Mouse (Mus musculus) thymus, adult 2 months (tissue): ENCODE results near the gene Sycp2. TPM values are rescaled to one million over a fixed set of nuclear protein-coding genes. Genes with fewer than 3 reads are reported as not detected.

Experiments used
- DNase-seq: peaks from one replicate; pipeline ENCODE4 v3.0.0; 2021
- H3K27ac ChIP-seq: fragments of 200-500 bp; 2 replicates; pipeline ENCODE4 v1.5.1; 2012; ENCODE audit warnings: low read length, control low read depth; ENCODE audit not compliant: control insufficient read depth, insufficient read depth
- H3K27me3 ChIP-seq: fragments of 200-500 bp; 2 replicates; pipeline ENCODE4 v1.6.1; 2012; ENCODE audit warnings: mild to moderate bottlenecking, low read length, moderate library complexity, mixed read lengths; ENCODE audit not compliant: control insufficient read depth, insufficient read depth
- H3K36me3 ChIP-seq: fragments of 200-500 bp; 2 replicates; pipeline ENCODE4 v1.6.1; 2012; ENCODE audit warnings: mild to moderate bottlenecking, low read length, moderate library complexity; ENCODE audit not compliant: control insufficient read depth, insufficient read depth
- H3K4me1 ChIP-seq: fragments of 200-500 bp; replicated peaks from 2 replicates; pipeline ENCODE4 v1.6.1; 2012; ENCODE audit warnings: low read length; ENCODE audit not compliant: control insufficient read depth, insufficient read depth
- H3K4me3 ChIP-seq: fragments of 200-500 bp; 2 replicates; pipeline ENCODE4 v1.5.1; 2012; ENCODE audit warnings: mild to moderate bottlenecking, low read length, control low read depth, moderate library complexity; ENCODE audit not compliant: control insufficient read depth, insufficient read depth
- CTCF ChIP-seq: fragments of 200-500 bp; IDR thresholded peaks from 2 replicates; pipeline ENCODE4 v1.5.1; 2012; ENCODE audit warnings: mild to moderate bottlenecking, control low read depth, low read length, moderate library complexity, borderline replicate concordance; ENCODE audit not compliant: control insufficient read depth, poor library complexity, insufficient read depth; ENCODE audit errors: extremely low read depth
- POLR2A ChIP-seq: fragments of 200-500 bp; IDR thresholded peaks from 2 replicates; pipeline ENCODE4 v1.6.1; 2012; ENCODE audit warnings: mild to moderate bottlenecking, low read length, control low read depth, moderate library complexity; ENCODE audit not compliant: control insufficient read depth, poor library complexity, insufficient read depth; ENCODE audit errors: extremely low read depth
- WGBS: fragments of 180-500 bp; shearing (Covaris S2); methylation state at CpG from one replicate; pipeline ENCODE4 v1.1.7; 2018; 5-methylcytosine and 5-hydroxymethylcytosine counted together
- polyA plus RNA-seq: library from polyadenylated mRNA; depleted of rRNA; stranded (reverse); fragments of >200 nt; gene quantifications from 2 replicates; pipeline ENCODE4 v1.2.3, GENCODE M21; 2012; rRNA removed

Sycp2 gene
- not detected in 2 replicates for polyA plus RNA-seq

DNA sequence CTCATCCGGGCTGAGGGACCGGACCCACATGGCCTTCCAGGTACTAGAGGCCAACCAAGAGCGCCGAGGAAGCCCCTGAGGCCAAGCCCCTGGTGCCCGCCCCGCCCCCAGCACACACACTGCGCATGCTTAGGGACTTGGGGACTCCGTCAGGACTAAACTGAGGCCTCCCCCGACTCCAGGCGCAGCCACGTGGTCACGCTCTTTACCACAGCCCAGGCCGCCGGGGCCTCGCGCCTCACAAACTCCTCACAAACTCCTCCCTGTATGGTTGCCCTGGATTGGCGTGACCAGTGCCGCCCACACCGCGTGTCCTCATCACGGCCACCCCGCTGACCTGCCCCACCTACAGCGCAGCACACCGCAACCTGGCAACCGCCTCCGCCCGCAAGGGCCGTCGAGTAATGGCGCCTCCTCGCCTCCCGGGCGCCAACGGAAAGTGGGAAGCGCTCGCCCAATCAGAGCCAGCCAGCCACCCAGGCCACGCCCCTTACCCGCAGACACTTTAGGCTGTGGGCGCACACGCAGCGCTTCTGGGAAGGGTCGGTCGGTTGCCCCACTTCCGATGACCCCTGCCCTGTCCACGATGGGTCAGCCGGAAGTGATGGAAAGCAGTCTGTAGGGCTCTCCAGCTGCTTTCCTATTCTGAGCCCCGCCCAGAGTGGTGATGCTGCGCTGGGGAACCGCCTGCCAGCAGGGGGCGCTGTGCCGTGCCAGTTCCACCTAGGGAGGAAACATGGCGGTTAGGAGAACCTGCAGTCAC, at the start of gene Sycp2:
Sycp2 (minus strand) TSS at position 633 of the 763 bp plus-strand sequence.
- H3K27ac ChIP-seq = no peak within 1 kb of the TSS
- no peak for DNase-seq
- 91% methylated on average over 52 of the region's 52 CpGs for WGBS
- H3K4me1 ChIP-seq = no peaks in the 10 kb centered on the region
- TF ChIP-seq CTCF (no peak), POLR2A (no peak)
- no peaks in the 10 kb centered on the region for H3K36me3 ChIP-seq
- H3K4me3 ChIP-seq = no peak within 1 kb of the TSS
- H3K27me3 ChIP-seq = no peaks in the 10 kb centered on the region

DNA sequence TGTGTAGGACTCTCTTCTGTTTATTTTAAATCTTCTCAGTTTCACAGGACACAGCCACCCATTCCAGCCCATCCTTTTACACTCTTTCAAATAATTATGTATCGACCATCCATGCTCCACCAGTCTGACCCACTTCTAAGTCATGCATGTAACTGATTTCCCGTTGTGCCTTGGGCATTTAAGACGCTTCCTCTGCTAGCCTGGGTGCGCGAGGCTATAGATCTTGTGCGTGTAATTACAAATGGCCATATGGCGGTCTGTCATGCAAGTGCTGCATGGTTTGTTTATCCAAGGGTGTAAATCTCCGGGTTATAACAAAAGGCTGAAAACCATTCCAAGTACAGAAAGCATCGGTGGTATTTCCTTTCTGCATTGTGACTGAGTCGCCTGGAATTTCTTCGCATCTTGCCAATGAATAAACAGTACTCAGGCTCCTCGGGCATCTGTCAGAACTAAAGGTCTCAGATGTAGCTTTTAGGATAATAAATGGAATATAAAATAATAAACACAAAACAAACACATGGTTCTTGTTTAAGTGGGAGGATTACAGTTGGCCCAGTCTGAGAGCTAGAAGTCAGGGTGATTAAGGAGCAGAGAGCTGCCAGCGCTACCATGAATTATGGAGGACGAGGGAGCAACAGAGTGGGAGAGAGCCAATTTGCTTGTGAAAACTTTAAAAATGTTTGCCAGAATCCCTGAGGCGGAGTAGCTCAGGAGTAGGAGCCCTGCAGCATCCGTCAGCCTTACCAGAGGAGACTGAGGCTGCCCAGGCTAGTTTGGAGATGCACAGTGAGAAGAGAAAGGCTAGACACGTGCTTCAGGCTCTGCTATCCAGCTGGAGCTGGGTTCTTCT, 47.4 kb upstream of the Sycp2 start:
- H3K27ac ChIP-seq = no peak overlapping the region
- DNase-seq = no peak
- WGBS = 55% methylated on average over 17 of the region's 17 CpGs

DNA sequence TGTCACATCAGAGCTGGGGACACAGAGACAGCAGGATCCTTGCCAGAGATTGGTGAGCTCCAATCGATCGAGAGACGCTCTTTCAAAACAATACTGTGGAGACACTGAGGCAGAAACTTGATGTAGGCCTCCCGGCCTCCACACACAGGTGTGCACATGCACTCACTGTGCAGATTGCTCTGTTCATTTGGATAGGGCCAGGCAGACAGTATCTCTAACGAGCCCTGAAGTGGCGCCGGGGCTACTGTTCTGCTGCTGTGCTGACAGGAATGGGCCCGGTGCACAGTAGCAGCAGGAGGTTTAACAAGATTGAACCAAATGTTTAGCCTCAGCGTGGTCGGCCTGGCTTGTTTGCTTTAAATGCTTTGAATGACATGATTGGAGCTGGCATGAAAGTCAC, 43.5 kb upstream of the Sycp2 start:
- WGBS = 92% methylated on average over 10 of the region's 10 CpGs
- no peak overlapping the region for H3K4me3 ChIP-seq
- TF ChIP-seq CTCF (no peak), POLR2A (no peak)

More for the DNA sequence above, 47.4 kb upstream of the Sycp2 start:
- Histone ChIP-seq H3K4me1 (no peaks in the 10 kb centered on the region), H3K4me3 (no peak overlapping the region), H3K36me3 (no peaks in the 10 kb centered on the region), H3K27me3 (no peaks in the 10 kb centered on the region)
- TF ChIP-seq CTCF = no peak
- TF ChIP-seq POLR2A = no peak

DNA sequence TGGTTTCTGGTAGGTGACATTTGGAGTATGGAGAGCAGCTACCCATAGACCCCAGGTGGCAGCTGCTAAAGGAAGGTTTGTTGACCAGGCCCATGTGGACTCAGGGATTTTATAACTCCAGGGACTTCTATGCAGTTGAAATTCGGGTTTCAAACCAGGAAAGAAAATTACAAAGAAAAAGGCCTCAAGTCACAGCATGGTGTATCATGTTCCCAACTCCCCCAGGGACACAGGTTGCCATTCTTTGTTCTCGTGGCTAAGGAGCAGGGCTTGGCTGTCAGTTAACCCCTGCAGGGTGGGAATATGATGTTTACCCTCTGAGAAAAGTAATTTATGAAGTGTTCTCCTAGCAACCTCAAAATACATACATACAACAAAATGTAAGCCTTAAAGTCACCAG, 42.8 kb upstream of the Sycp2 start:
- WGBS = 48% methylated on average over 2 of the region's 2 CpGs
- TF ChIP-seq POLR2A (no peak), CTCF (no peak)
- H3K27ac ChIP-seq = no peak overlapping the region
- no peak for DNase-seq
- no peak overlapping the region for H3K4me3 ChIP-seq
- H3K27me3 ChIP-seq = no peaks in the 10 kb centered on the region
- no peaks in the 10 kb centered on the region for H3K36me3 ChIP-seq
- H3K4me1 ChIP-seq = no peaks in the 10 kb centered on the region

More for the DNA sequence above, 43.5 kb upstream of the Sycp2 start:
- Histone ChIP-seq H3K27me3 (no peaks in the 10 kb centered on the region), H3K27ac (no peak overlapping the region), H3K36me3 (no peaks in the 10 kb centered on the region), H3K4me1 (no peaks in the 10 kb centered on the region)
- no peak for DNase-seq

DNA sequence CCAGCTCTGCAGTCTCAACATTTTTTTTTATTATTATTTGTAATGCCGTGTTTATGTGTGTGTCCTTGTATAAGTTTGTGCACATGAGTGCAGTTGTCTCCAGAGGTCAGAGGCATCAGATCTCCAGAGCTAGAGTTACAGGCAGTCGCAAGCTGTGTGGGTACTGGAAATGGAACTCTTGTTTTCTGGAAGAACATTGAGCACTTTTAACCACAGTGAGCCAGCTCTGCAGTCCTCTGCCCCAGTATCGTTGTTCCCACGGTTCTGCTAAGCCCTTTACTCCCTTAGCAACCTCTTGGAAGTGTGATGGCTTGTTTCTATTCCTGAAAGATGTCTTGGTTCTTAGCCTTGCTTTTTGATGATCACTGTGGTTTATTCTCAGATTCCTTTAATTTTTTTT, 41.9 kb upstream of the Sycp2 start:
- Histone ChIP-seq H3K27ac (no peak overlapping the region), H3K4me1 (no peaks in the 10 kb centered on the region), H3K4me3 (no peak overlapping the region), H3K36me3 (no peaks in the 10 kb centered on the region), H3K27me3 (no peaks in the 10 kb centered on the region)
- DNase-seq = no peak
- WGBS = 84% methylated on average over 4 of the region's 4 CpGs
- TF ChIP-seq CTCF (no peak), POLR2A (no peak)

- 83% methylated on average over 9 of the region's 9 CpGs for WGBS
- DNase-seq = no peak
- no peak for TF ChIP-seq POLR2A
- TF ChIP-seq CTCF = no peak
- no peaks in the 10 kb centered on the region for H3K27me3 ChIP-seq
- H3K36me3 ChIP-seq = no peaks in the 10 kb centered on the region
- H3K27ac ChIP-seq = no peak overlapping the region
- H3K4me3 ChIP-seq = no peak overlapping the region
- H3K4me1 ChIP-seq = no peaks in the 10 kb centered on the region
Measured at GRCm38 (mm10) chr2:178437311-178437710, 29.8 kb upstream of the Sycp2 start.

- H3K4me1 ChIP-seq = no peaks in the 10 kb centered on the region
- H3K36me3 ChIP-seq = no peaks in the 10 kb centered on the region
- H3K27ac ChIP-seq = no peak overlapping the region
- no peak for TF ChIP-seq POLR2A
- TF ChIP-seq CTCF = no peak
- 90% methylated on average over 2 of the region's 2 CpGs for whole genome bisulfite sequencing
- no peak for DNase-seq
- H3K27me3 ChIP-seq = no peaks in the 10 kb centered on the region
- no peak overlapping the region for H3K4me3 ChIP-seq
Measured at GRCm38 (mm10) chr2:178433903-178434302, 26.4 kb upstream of the Sycp2 start.
